Mouse (Mus musculus) brown adipose tissue, adult 24 weeks (tissue): ENCODE data around the gene Rsl24d1. TPM values are rescaled to one million over a fixed set of nuclear protein-coding genes. Genes with fewer than 3 reads are reported as not detected.
A peak's percentile ranks its signal among the peaks of the same experiment; 100 is the strongest.
"Not testable (repeated sequence)": the region's sequence is repeated elsewhere in the genome, so short reads cannot be mapped to it uniquely, and the experiment has no call there.

Experiments
- H3K27ac ChIP-seq: fragments of 200-500 bp; replicated peaks from 2 replicates; pipeline ENCODE4 v1.5.1; 2012; ENCODE audit warnings: low read depth, mild to moderate bottlenecking, low read length
- H3K4me1 ChIP-seq: fragments of 200-500 bp; 2 replicates; pipeline ENCODE4 v1.6.1; 2012; ENCODE audit warnings: low read length, mixed read lengths; ENCODE audit not compliant: control insufficient read depth, insufficient read depth, insufficient read length
- H3K4me3 ChIP-seq: fragments of 200-500 bp; 2 replicates; pipeline ENCODE4 v1.5.1; 2012; ENCODE audit warnings: low read depth, mild to moderate bottlenecking, low read length, moderate library complexity; ENCODE audit not compliant: insufficient read depth
- polyA plus RNA-seq: library from polyadenylated mRNA; stranded (reverse); fragments of >200 nt; gene quantifications from 2 replicates; pipeline ENCODE4 v1.2.4, GENCODE M21; 2012; ENCODE audit not compliant: missing spikeins, insufficient read depth, insufficient read length

Gene Rsl24d1
- polyA plus RNA-seq, 1 experiment, result 31.8 TPM

DNA sequence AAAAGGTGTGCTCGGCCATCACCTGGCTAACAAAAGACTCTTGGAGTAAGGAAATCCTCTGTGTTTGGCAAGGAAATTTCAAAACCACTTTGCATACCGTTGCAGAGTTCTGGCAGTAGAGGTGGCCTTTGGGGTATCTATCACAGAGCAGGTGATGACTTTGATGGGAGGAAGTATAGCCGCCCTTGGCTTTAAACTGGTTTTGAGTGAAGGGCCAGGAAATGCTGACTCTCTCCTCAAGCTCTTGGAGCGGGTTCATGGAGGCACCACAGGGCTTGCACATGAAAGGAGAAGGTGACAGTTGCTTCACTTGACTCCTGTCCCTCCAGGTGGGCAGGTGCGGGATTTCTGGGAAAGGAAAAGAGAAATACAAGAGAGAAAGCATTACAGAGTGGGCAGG lies 25.6 kb upstream of the Rsl24d1 start:
- H3K4me1 ChIP-seq, result no peaks in the 10 kb centered on the region
- no peak overlapping the region for H3K4me3 ChIP-seq
- H3K27ac ChIP-seq, result no peak overlapping the region

DNA sequence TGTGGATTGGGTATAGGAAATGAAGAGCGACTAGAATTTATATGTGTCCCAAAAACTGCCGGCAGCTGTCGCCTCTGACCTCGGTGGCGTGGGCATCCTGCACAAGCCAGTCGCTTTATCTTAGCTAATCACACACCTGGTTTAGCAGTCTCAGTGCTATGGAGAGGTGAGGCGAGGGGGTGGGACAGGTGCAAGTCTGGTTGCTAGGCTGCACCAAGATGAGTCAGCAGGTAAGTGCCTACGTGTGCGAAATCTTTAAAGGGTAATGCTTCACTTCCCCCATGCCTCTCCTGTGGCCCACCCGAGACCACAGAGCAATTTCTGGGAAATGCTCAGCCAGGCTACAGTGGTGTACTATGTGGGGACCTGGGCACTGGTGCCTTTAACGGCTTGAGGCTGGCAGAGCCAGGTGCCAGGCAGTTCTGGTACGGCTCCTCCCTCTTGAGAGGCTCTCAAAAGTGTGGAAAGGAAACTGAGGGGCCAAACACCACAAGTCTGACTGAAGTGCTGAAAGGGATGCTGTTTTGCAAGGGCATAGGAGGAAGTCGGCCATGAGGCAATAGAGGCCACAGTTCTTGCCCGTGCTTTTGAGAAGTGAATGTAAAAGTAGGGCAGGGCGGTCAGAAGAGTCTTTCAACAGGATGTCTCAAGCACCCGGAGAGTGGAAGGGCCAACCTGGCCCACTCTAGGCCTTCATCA lies 23.9 kb upstream of the Rsl24d1 start:
- Histone ChIP-seq H3K27ac (no peak overlapping the region), H3K4me1 (no peaks in the 10 kb centered on the region), H3K4me3 (no peak overlapping the region)

DNA sequence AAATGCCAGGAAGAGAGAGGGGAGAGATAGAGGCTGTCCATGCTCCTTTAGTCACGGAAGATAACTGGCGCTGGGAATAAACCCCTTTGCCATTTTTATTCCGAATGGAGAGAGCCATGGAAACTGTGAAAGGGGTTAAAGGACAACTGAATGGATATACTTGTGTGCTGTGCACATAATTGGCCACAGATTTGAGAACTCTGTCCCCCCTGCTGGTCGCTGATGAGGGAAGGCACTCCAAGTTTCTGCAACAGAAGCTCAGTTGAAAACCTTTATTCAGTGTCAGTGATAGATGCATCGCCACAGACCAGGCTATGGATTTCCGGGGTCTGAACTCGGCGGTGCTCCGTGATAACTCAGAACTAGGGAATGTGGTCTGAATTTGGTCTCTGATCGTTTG lies 23.1 kb upstream of the Rsl24d1 start:
- H3K4me1 ChIP-seq, result no peaks in the 10 kb centered on the region
- H3K4me3 ChIP-seq, result no peak overlapping the region
- H3K27ac ChIP-seq, result no peak overlapping the region

DNA sequence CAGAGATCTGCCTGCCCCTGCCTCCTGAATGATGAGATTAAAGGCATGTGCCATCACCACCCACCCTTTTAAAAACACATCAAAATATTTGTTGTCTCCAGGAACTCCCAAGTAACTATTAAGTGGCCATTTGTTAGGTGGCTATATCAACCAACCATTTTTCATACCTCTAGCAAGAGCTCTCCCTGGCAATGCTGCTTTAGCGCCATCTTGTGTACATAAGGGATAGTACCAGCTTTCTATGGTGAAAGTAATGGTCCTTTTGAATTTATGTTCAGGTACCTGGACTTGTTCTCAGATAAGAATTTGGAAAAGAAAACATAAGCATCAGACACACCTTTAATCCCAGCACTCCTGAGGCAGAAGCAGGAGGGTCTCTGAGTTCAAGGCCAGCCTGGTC lies 21.5 kb upstream of the Rsl24d1 start:
- no peak overlapping the region for H3K4me3 ChIP-seq
- no peaks in the 10 kb centered on the region for H3K4me1 ChIP-seq
- no peak overlapping the region for H3K27ac ChIP-seq

DNA sequence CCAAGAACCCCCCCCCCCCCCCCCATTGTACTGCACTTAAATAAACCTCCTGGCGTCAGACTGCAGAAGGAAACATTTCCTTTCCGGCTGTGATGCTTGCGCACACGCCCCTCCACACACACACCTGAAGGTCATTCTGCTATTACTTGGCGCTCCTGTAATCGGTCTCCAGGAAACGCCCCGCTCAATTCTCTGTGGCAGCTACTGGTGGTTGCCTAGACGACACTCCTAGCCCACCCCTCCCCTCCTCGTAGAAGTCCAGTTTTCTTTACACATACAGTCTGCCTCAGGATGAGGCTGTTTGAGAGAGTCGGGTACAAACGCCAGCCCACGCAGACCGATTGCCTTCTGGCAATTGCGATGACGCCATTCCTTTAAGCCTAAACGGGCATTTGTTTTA lies 18.6 kb upstream of the Rsl24d1 start:
- no peak overlapping the region for H3K4me3 ChIP-seq
- H3K27ac ChIP-seq, result no peak overlapping the region
- no peaks in the 10 kb centered on the region for H3K4me1 ChIP-seq

DNA sequence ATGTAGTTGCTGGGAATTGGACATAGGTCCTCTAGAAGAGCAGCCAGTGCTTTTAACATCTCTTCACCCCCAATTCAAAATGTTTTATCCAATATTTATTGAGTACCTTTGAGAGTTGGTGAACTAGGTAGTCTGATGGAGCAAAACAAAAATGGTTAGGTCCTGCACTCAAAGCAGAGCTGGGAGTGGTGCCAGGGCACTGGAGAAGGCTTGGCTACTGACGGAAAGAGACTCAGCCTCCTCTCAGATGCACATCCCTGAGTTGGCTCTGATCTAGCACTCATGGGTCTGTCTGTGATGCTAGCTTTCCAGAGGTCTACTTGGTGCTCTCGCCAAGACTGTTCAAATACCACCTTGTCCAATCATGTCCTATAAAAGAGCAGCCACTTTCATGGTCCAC lies 15.3 kb upstream of the Rsl24d1 start:
- Histone ChIP-seq H3K27ac (no peak overlapping the region), H3K4me3 (no peak overlapping the region), H3K4me1 (no peaks in the 10 kb centered on the region)

DNA sequence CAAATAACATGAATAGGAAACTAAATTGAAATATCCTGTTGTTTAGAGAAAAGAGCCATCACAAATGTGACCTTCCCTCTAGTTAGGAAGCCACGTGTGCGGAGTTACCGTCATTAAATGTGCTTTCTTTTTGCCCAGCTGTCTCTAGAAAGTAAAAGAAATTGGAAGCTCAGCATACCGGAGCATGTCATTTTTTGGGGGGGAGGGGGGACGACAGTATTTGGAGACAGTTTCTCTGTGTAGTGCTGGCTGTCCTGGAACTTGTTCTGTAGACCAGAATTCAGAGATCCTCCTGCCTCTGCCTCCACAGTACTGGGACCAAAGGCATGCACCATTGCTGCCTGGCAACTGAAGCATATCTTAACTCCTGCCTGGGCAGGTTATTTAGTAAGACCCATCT lies 11.7 kb upstream of the Rsl24d1 start, which contains the start of gene Khdc3:
TSS of gene Khdc3 (plus strand) at position 301 of the 400 bp plus-strand sequence.
- Histone ChIP-seq H3K4me1 (no peaks in the 10 kb centered on the region), H3K27ac (no peak within 1 kb of the TSS), H3K4me3 (no peak within 1 kb of the TSS)

DNA sequence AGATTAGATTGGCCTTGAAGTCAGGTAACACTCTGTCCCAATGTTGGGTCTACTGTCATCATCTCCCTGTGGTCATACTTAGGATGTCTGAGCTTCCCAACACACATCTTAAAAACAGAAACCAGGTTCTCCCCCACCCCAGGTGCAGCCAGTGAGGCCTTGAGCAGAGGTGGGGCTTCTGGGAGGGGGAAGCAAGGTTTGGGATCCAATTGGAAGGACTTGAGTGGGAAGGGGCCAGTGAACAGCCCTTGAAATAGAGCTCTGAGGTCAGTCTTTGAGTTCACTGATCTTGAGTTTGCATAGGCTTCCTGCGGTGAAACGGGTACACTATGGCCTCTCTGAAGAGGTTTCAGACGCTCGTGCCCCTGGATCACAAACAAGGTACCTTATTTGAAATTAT lies 11.0 kb upstream of the Rsl24d1 start, which contains the start of gene Gm20509:
TSS of gene Gm20509 (plus strand) at position 290 of the 400 bp plus-strand sequence.
- Histone ChIP-seq H3K27ac (no peak within 1 kb of the TSS), H3K4me3 (peak within 1 kb of the TSS; percentile 47), H3K4me1 (no peaks in the 10 kb centered on the region)

DNA sequence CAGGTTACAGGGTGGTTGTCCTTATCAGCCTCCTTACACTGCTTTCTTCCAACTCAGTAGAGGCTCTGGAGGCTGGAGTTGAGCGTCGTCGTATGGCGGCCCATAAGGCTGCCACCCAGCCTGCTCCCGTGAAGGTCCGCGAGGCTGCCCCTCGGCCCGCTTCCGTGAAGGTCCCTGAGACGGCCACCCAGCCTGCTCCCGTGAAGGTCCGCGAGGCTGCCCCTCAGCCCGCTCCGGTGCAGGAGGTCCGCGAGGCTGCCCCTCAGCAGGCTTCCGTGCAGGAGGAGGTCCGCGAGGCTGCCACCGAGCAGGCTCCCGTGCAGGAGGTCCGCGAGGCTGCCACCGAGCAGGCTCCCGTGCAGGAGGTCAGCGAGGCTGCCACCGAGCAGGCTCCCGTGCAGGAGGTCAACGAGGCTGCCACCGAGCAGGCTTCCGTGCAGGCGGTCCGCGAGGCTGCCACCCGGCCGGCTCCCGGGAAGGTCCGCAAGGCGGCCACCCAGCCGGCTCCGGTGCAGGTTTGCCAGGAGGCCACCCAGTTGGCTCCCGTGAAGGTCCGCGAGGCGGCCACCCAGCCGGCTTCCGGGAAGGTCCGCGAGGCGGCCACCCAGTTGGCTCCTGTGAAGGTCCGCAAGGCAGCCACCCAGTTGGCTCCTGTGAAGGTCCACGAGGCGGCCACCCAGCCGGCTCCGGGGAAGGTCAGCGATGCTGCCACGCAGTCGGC lies 9.9 kb upstream of the Rsl24d1 start:
- no peak overlapping the region for H3K27ac ChIP-seq
- H3K4me1 ChIP-seq, result no peaks in the 10 kb centered on the region
- H3K4me3 ChIP-seq, result peak overlapping the region; percentile 47

DNA sequence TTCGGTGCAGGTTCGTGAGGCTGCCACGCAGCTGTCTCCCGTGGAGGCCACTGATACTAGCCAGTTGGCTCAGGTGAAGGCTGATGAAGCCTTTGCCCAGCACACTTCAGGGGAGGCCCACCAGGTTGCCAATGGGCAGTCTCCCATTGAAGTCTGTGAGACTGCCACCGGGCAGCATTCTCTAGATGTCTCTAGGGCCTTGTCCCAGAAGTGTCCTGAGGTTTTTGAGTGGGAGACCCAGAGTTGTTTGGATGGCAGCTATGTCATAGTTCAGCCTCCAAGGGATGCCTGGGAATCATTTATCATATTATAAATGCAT lies 9.4 kb upstream of the Rsl24d1 start:
- Histone ChIP-seq H3K4me3 (peak overlapping the region; percentile 47), H3K4me1 (no peaks in the 10 kb centered on the region), H3K27ac (no peak overlapping the region)

DNA sequence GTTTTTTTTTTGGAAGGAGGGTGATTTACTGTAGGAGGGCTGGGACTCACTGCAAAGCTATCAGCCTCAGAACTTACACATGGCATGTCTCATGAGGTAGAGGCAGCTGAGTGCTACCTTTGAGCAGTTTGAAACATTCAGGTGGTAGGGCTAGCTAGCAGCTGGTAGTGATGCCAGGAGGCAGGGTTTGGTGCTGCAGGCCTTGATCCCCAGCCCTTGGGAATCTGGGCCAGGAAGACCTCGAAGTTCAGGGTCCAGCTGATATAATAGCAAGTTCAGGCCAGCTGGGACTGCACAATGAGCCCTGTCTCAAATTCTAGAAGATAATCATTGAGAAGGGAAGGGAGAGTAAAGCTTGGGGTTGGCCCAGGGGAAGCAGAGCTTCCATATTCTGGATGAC lies 8.1 kb upstream of the Rsl24d1 start:
- H3K4me1 ChIP-seq, result no peaks in the 10 kb centered on the region
- H3K27ac ChIP-seq, result no peak overlapping the region
- H3K4me3 ChIP-seq, result no peak overlapping the region

DNA sequence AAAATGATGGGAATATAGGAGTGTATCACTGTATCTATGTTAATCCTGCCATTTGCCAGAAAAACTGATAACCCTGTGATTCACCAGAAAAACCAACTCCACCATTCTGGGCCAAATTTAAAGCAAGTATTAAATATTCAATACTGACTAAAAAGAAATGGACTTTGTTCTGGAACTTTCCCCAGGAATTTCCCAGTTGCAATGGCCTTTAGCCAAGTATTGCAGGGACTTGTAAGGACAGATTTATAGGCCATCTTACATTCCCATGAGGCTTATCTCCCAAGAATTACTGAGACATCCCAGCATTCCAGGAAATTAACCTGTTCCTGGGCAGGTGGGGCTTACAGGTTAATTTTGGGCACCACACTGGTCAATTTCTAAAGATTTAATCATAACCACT lies 7.5 kb upstream of the Rsl24d1 start:
- Histone ChIP-seq H3K4me1 (no peaks in the 10 kb centered on the region), H3K4me3 (no peak overlapping the region), H3K27ac (no peak overlapping the region)

DNA sequence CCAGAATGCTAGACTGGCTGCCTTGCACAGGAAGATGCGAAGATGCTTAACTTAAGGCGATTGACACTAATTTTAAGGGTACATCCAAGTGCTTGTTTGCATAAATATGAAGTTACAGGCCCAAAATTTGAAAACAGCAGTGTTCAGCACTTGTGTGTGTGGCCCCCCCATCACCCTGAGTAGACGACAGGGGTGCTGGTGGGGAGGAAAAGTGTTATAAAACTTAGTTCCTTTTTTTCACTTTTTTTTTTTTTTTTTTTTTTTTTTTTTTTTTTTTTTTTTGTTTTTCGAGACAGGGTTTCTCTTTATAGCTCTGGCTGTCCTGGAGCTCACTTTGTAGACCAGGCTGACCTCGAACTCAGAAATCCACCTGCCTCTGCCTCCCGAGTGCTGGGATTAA lies 3.5 kb downstream of the Rsl24d1 start:
- H3K4me3 ChIP-seq, H3K4me1 ChIP-seq, H3K27ac ChIP-seq: not testable (repeated sequence)

DNA sequence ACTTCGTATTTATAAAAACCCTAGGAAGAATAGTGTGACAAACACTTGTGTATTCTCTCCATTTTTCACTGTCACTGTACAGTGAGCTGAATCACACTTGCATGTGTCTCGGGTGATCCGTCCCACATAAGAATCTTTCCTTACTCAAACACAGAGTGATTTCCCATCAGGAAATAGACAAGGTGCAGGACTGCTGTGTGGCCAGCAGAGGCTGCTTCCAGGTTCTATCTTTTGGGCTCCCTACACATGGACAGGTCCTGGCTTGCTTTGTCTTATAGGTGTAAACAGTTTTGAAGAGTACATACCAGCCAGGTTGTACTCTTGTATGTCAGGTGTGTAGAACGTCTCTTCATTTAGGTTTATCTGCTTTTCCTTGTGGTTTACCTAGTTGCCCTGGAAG lies 4.8 kb downstream of the Rsl24d1 start:
- Histone ChIP-seq H3K4me1 (no peaks in the 10 kb centered on the region; the same call in 1 of the 2 replicates), H3K27ac (no peak overlapping the region), H3K4me3 (no peak overlapping the region)

DNA sequence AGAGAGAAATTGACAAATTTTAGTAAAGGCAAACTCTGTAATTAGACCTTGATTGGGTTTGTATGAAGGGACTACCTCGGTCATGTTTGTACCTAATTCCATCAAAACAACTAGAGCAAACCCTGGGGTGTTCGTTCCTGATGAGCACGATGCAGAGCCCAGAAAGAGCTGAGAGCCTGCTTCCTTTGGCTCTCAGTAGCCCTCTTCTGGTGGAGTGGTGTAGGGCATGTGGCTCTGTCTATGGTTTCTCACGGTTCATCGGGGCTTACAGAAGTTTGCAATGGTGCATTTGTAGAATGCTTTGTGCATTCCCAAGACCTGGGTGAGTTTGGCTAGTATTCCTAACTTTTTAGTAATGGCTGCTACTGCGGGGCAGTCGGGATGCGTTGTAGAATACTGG lies 8.5 kb downstream of the Rsl24d1 start:
- Histone ChIP-seq H3K4me3 (no peak overlapping the region), H3K27ac (no peak overlapping the region), H3K4me1 (no peaks in the 10 kb centered on the region)

DNA sequence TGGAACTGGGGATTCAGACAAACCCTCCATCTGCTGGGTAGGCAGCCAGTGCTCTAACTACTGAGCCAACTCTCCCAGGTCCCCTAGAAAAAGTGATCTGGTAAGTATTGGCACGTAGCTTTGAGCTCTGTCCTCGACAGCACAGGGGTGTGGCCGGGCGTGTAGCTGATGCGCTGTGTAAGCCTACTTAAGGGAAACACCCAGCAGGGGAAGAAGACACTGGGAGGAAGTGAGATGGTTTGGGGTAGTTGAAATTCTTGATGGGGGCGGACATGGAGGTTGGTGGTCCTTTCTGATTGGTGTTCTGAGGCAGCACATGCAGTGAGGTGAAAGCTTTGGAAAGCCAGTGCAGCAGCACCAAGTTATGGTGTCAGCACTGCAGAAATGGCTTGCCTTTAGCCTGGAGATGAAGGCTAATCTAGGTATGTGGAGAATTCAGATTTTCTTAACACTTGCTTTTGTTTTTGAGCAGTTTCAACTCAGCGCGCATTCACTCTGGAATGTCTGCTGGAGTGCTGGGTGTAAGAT lies 11.9 kb downstream of the Rsl24d1 start:
- Histone ChIP-seq H3K4me3 (no peak overlapping the region), H3K4me1 (no peaks in the 10 kb centered on the region), H3K27ac (no peak overlapping the region)
